Mouse (Mus musculus): ENCODE measurements around the gene Golt1a. TPM values are rescaled to one million over a fixed set of nuclear protein-coding genes. Genes with fewer than 3 reads are reported as not detected.
A peak's percentile ranks its signal among the peaks of the same experiment; 100 is the strongest.
"Not testable (repeated sequence)": the region's sequence is repeated elsewhere in the genome, so short reads cannot be mapped to it uniquely, and the experiment has no call there.

Gene Golt1a
- total RNA-seq, 2 experiments from 2014 or later: not detected

- DNase-seq; intact Hi-C loops (cut with DNase I): not testable (repeated sequence)
Observed at GRCm38 (mm10) chr1:133340403-133340802, 30.8 kb downstream of the Golt1a start.

GRCm38 (mm10) chr1:133344357-133344756, 34.8 kb downstream of the Golt1a start:
- intact Hi-C loops (cut with DNase I): no loop called here

GRCm38 (mm10) chr1:133346531-133346930, 36.9 kb downstream of the Golt1a start:
- DNase-seq: no peak
- intact Hi-C loops (cut with DNase I): no loop called here

More at GRCm38 (mm10) chr1:133344357-133344756, 34.8 kb downstream of the Golt1a start:
- no peak for DNase-seq

GRCm38 (mm10) chr1:133347226-133347625, 37.6 kb downstream of the Golt1a start:
- intact Hi-C loops (cut with DNase I): no loop called here

GRCm38 (mm10) chr1:133347693-133348520, 38.3 kb downstream of the Golt1a start:
- intact Hi-C loops (cut with DNase I): no loop called here

More at GRCm38 (mm10) chr1:133347226-133347625, 37.6 kb downstream of the Golt1a start:
- DNase-seq: no peak

GRCm38 (mm10) chr1:133350210-133350609, 40.6 kb downstream of the Golt1a start, which contains the start of gene Ren1:
TSS of gene Ren1 (plus strand) at chr1:133350510.
- DNase-seq: no peak
- intact Hi-C loops (cut with DNase I): no loop called here

More at GRCm38 (mm10) chr1:133347693-133348520, 38.3 kb downstream of the Golt1a start:
- no peak for DNase-seq

- intact Hi-C loops (cut with DNase I): loop anchor here (2.0 kb wide), 3 partner anchors 37 to 205 kb away; no protein-coding TSS in a partner anchor
- no peak for DNase-seq
Observed at GRCm38 (mm10) chr1:133351762-133352161, 42.2 kb downstream of the Golt1a start.

GRCm38 (mm10) chr1:133353371-133353809, 43.8 kb downstream of the Golt1a start:
- intact Hi-C loops (cut with DNase I): loop anchor here (2.0 kb wide), 3 partner anchors 39 to 207 kb away; no protein-coding TSS in a partner anchor
- peak; percentile 62 to 74 for DNase-seq

GRCm38 (mm10) chr1:133355469-133355868, 45.9 kb downstream of the Golt1a start:
- no peak for DNase-seq
- intact Hi-C loops (cut with DNase I): no loop called here

GRCm38 (mm10) chr1:133355912-133356311, 46.3 kb downstream of the Golt1a start:
- DNase-seq: no peak
- intact Hi-C loops (cut with DNase I): no loop called here

GRCm38 (mm10) chr1:133356330-133356729, 46.7 kb downstream of the Golt1a start:
- intact Hi-C loops (cut with DNase I): no loop called here
- DNase-seq: no peak

- intact Hi-C loops (cut with DNase I): no loop called here
- DNase-seq: no peak
Observed at GRCm38 (mm10) chr1:133361006-133361405, 51.4 kb downstream of the Golt1a start.

GRCm38 (mm10) chr1:133362103-133362502, 52.5 kb downstream of the Golt1a start:
- intact Hi-C loops (cut with DNase I): no loop called here

GRCm38 (mm10) chr1:133363276-133364021, 53.8 kb downstream of the Golt1a start, which contains the start of gene Etnk2:
TSS of gene Etnk2 (plus strand) at chr1:133363572.
- intact Hi-C loops (cut with DNase I): no loop called here

More at GRCm38 (mm10) chr1:133362103-133362502, 52.5 kb downstream of the Golt1a start:
- DNase-seq: no peak

GRCm38 (mm10) chr1:133364022-133364630, 54.5 kb downstream of the Golt1a start:
- intact Hi-C loops (cut with DNase I): no loop called here

More at GRCm38 (mm10) chr1:133363276-133364021, 53.8 kb downstream of the Golt1a start, which contains the start of gene Etnk2:
- peak; percentile 77 to 78 for DNase-seq

GRCm38 (mm10) chr1:133364890-133365289, 55.3 kb downstream of the Golt1a start:
- intact Hi-C loops (cut with DNase I): no loop called here
- no peak for DNase-seq

More at GRCm38 (mm10) chr1:133364022-133364630, 54.5 kb downstream of the Golt1a start:
- DNase-seq: no peak

- intact Hi-C loops (cut with DNase I): no loop called here
- DNase-seq: no peak
Observed at GRCm38 (mm10) chr1:133366951-133367605, 57.5 kb downstream of the Golt1a start.

GRCm38 (mm10) chr1:133367606-133368488, 58.2 kb downstream of the Golt1a start:
- no peak for DNase-seq
- intact Hi-C loops (cut with DNase I): no loop called here

- DNase-seq: no peak
Observed at GRCm38 (mm10) chr1:133368644-133369043, 59.0 kb downstream of the Golt1a start.

More at GRCm38 (mm10) chr1:133368644-133369043, 59.0 kb downstream of the Golt1a start:
- intact Hi-C loops (cut with DNase I): no loop called here
